Mouse (Mus musculus) olfactory bulb, adult 2 months (tissue): Measurements from ENCODE around the gene F2rl1.

Experiments used
- CTCF ChIP-seq: fragments of 200-500 bp; IDR thresholded peaks from 2 replicates; pipeline ENCODE4 v1.5.1; 2012; ENCODE audit warnings: low read depth, mild to moderate bottlenecking, low read length, moderate library complexity; ENCODE audit not compliant: insufficient read depth
- POLR2A ChIP-seq: fragments of 200-500 bp; IDR thresholded peaks from 2 replicates; pipeline ENCODE4 v1.6.1; 2012; ENCODE audit warnings: mild to moderate bottlenecking, low read depth, low read length, moderate library complexity; ENCODE audit not compliant: insufficient read depth

DNA sequence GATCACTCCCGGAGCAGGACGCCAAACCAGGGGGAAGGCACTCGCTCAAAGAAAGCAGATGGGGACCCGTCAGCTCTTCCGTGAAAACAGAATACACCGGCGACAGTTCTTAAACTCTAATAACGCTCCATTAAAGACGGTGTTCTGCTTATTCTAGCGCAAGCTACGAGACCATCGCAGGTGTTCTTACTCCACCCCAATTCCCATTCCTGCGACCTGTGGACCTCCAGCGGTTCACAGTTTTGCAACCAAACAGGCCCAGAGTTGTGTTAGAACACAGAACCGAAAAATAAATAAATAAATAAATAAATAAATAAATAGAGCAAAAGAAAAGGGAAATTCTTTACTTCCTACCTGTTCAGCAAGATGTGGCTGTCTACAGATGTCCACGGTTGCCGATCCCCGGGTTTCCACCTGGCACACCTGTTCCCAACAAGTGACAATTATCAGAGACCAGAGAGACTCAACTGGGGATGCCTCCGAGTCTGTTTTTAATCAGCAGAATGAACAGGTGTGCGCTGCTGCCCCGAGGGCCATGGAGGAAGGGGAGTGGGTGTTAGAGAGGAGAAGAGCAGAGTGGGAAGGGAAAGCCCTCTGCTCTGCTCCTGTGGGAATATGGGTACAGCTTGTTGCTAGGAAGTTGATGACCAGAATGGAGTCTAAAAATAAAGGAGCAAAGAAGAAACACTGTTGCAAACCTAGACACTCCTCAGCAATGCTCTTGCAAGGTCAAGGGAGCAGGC, 46.2 kb downstream of the F2rl1 start, which contains the start of gene S100z:
- TF ChIP-seq POLR2A (no peak), CTCF (no peak)
